Mouse (Mus musculus) forebrain, postnatal 0 days (tissue): ENCODE results near the gene Ube2f. TPM values are rescaled to one million over a fixed set of nuclear protein-coding genes. Genes with fewer than 3 reads are reported as not detected.

ENCODE experiments used
- ATAC-seq: fragments of 200-750 bp; cut with Nextera tagmentation; 2 replicates; pipeline ENCODE4 v1.8.0; 2017; ENCODE audit warnings: mild to moderate bottlenecking, moderate library complexity
- DNase-seq: peaks from one replicate; pipeline ENCODE4 v3.0.0-alpha.2; 2015
- H3K27ac ChIP-seq: fragments of 300-500 bp; sonication (generic); 2 replicates; pipeline ENCODE4 v1.5.1; 2014; ENCODE audit warnings: low read depth, mild to moderate bottlenecking, antibody characterized with exemption, low read length, moderate library complexity, mixed read lengths
- H3K27me3 ChIP-seq: fragments of 300-500 bp; sonication (generic); 2 replicates; pipeline ENCODE4 v1.6.1; 2014; ENCODE audit warnings: mild to moderate bottlenecking, low read length, mixed read lengths; ENCODE audit not compliant: insufficient read depth
- H3K36me3 ChIP-seq: fragments of 300-500 bp; sonication (generic); 2 replicates; pipeline ENCODE4 v1.6.1; 2014; ENCODE audit warnings: mild to moderate bottlenecking, moderate library complexity; ENCODE audit not compliant: insufficient read depth
- H3K4me1 ChIP-seq: fragments of 300-500 bp; sonication (generic); 2 replicates; pipeline ENCODE4 v1.6.1; 2014; ENCODE audit warnings: antibody characterized with exemption; ENCODE audit not compliant: insufficient read depth
- H3K4me2 ChIP-seq: fragments of 300-500 bp; sonication (generic); 2 replicates; pipeline ENCODE4 v1.6.1; 2014; ENCODE audit warnings: low read depth, mild to moderate bottlenecking, moderate library complexity
- H3K4me3 ChIP-seq: fragments of 300-500 bp; sonication (generic); 2 replicates; pipeline ENCODE4 v1.5.1; 2014; ENCODE audit warnings: low read depth, low read length, mixed read lengths
- H3K9ac ChIP-seq: fragments of 300-500 bp; sonication (generic); 2 replicates; pipeline ENCODE4 v1.6.1; 2014; ENCODE audit warnings: mild to moderate bottlenecking
- H3K9me3 ChIP-seq: fragments of 300-500 bp; sonication (generic); 2 replicates; pipeline ENCODE4 v1.6.1; 2016; ENCODE audit warnings: low read length
- CTCF ChIP-seq: sonication (generic); IDR thresholded peaks from 2 replicates; pipeline ENCODE4 v1.5.1; 2016; ENCODE audit warnings: antibody characterized with exemption, control low read depth, low read depth
- WGBS: fragments of 180-500 bp; shearing (Covaris S2); extraction: QIAGEN DNeasy Blood & Tissue Kit; methylation state at CpG from one replicate; pipeline ENCODE4 v1.1.7; 2014; 5-methylcytosine and 5-hydroxymethylcytosine counted together
- polyA plus RNA-seq: library from polyadenylated mRNA; unstranded; fragments of >200 nt; fragmentation: Nextera tagmentation; extraction: Ambion mirVana; gene quantifications from 2 replicates; pipeline ENCODE4 v1.2.1, GENCODE M21; 2015
- total RNA-seq: library from RNA; depleted of rRNA; stranded (reverse); fragments of >200 nt; gene quantifications from 2 replicates; pipeline ENCODE4 v1.2.3, GENCODE M21; 2014; rRNA removed

Gene Ube2f
- total RNA-seq, result 38.1 and 38.7 TPM in 2 replicates
- 44.1 and 45.3 TPM in 2 replicates for polyA plus RNA-seq

GRCm38 (mm10) chr1:91249564-91250414, at the start of gene Ube2f:
Ube2f (plus strand) TSS chr1:91250304.
- ATAC-seq, result peak; percentile 99
- Histone ChIP-seq H3K9me3 (no peaks in the 10 kb centered on the region), H3K4me2 (peak within 1 kb of the TSS; percentile 71), H3K9ac (peak within 1 kb of the TSS; percentile 88), H3K4me3 (peak within 1 kb of the TSS; percentile 94), H3K27ac (peak within 1 kb of the TSS; percentile 86), H3K4me1 (peaks cover 12% of the 10 kb centered on the region; the same call in 1 of the 2 replicates), H3K36me3 (no peaks in the 10 kb centered on the region), H3K27me3 (no peaks in the 10 kb centered on the region)
- TF ChIP-seq CTCF, result peak; percentile 77
- WGBS, result 1% methylated on average over 43 of the region's 43 CpGs
- DNase-seq, result peak; percentile 96

GRCm38 (mm10) chr1:91201122-91201521, 49.0 kb upstream of the Ube2f start:
- DNase-seq, result no peak
- no peak for TF ChIP-seq CTCF
- no peaks in the 10 kb centered on the region for H3K9me3 ChIP-seq
- H3K27me3 ChIP-seq, result no peaks in the 10 kb centered on the region
- H3K4me1 ChIP-seq, result peaks cover 8% of the 10 kb centered on the region
- no peak for ATAC-seq
- WGBS, result 23% methylated on average over 3 of the region's 3 CpGs
- H3K27ac ChIP-seq, result no peak overlapping the region
- no peaks in the 10 kb centered on the region for H3K36me3 ChIP-seq
- H3K4me3 ChIP-seq, result no peak overlapping the region
- no peak overlapping the region for H3K9ac ChIP-seq
- no peak overlapping the region for H3K4me2 ChIP-seq

GRCm38 (mm10) chr1:91204221-91204765, 45.8 kb upstream of the Ube2f start:
- H3K36me3 ChIP-seq, result no peaks in the 10 kb centered on the region
- 73% methylated on average over 5 of the region's 5 CpGs for WGBS
- H3K9me3 ChIP-seq, result no peaks in the 10 kb centered on the region
- TF ChIP-seq CTCF, result no peak
- DNase-seq (no peak), ATAC-seq (no peak)
- no peak overlapping the region for H3K9ac ChIP-seq
- no peaks in the 10 kb centered on the region for H3K27me3 ChIP-seq
- no peak overlapping the region for H3K4me2 ChIP-seq
- H3K4me3 ChIP-seq, result no peak overlapping the region
- H3K27ac ChIP-seq, result no peak overlapping the region
- H3K4me1 ChIP-seq, result peaks cover 22% of the 10 kb centered on the region

- Histone ChIP-seq H3K9me3 (no peaks in the 10 kb centered on the region), H3K27ac (peak overlapping the region; percentile 73; the same call in 1 of the 2 replicates), H3K4me3 (no peak overlapping the region), H3K36me3 (no peaks in the 10 kb centered on the region), H3K27me3 (no peaks in the 10 kb centered on the region), H3K4me1 (peaks cover 24% of the 10 kb centered on the region), H3K9ac (no peak overlapping the region), H3K4me2 (no peak overlapping the region)
- ATAC-seq (no peak), DNase-seq (no peak)
- TF ChIP-seq CTCF, result no peak
- WGBS, result 87% methylated on average over 6 of the region's 6 CpGs
These were observed 44.5 kb upstream of the Ube2f start for GRCm38 (mm10) chr1:91205651-91206050.

- ATAC-seq (no peak), DNase-seq (no peak)
- peaks cover 21% of the 10 kb centered on the region for H3K4me1 ChIP-seq
- H3K9ac ChIP-seq, result no peak overlapping the region
- TF ChIP-seq CTCF, result no peak
- no peak overlapping the region for H3K4me3 ChIP-seq
- 70% methylated on average over 8 of the region's 8 CpGs for WGBS
- H3K36me3 ChIP-seq, result no peaks in the 10 kb centered on the region
- peak overlapping the region; percentile 73 for H3K27ac ChIP-seq
- no peak overlapping the region for H3K4me2 ChIP-seq
- no peaks in the 10 kb centered on the region for H3K27me3 ChIP-seq
- H3K9me3 ChIP-seq, result no peaks in the 10 kb centered on the region
These were observed 43.8 kb upstream of the Ube2f start for GRCm38 (mm10) chr1:91206336-91206735.

- no peaks in the 10 kb centered on the region for H3K27me3 ChIP-seq
- no peaks in the 10 kb centered on the region for H3K36me3 ChIP-seq
- no peak overlapping the region for H3K4me2 ChIP-seq
- no peak overlapping the region for H3K4me3 ChIP-seq
- peak; percentile 79 for DNase-seq
- H3K4me1 ChIP-seq, result peaks cover 25% of the 10 kb centered on the region
- 36% methylated on average over 5 of the region's 5 CpGs for WGBS
- H3K9ac ChIP-seq, result no peak overlapping the region
- no peak for TF ChIP-seq CTCF
- peak overlapping the region; percentile 73 for H3K27ac ChIP-seq
- H3K9me3 ChIP-seq, result no peaks in the 10 kb centered on the region
- peak; percentile 64 for ATAC-seq
These were observed 43.2 kb upstream of the Ube2f start for GRCm38 (mm10) chr1:91206873-91207272.
